Mouse (Mus musculus) hindlimb bud, embryonic 11.5 days (tissue): Measurements from ENCODE around the gene Pdgfa.

Source experiments
- DNase-seq: peaks from one replicate; pipeline ENCODE4 v3.0.0-alpha.2; 2012; ENCODE audit warnings: low read depth, low spot score; ENCODE audit errors: extremely low spot score

Gene Pdgfa

DNA sequence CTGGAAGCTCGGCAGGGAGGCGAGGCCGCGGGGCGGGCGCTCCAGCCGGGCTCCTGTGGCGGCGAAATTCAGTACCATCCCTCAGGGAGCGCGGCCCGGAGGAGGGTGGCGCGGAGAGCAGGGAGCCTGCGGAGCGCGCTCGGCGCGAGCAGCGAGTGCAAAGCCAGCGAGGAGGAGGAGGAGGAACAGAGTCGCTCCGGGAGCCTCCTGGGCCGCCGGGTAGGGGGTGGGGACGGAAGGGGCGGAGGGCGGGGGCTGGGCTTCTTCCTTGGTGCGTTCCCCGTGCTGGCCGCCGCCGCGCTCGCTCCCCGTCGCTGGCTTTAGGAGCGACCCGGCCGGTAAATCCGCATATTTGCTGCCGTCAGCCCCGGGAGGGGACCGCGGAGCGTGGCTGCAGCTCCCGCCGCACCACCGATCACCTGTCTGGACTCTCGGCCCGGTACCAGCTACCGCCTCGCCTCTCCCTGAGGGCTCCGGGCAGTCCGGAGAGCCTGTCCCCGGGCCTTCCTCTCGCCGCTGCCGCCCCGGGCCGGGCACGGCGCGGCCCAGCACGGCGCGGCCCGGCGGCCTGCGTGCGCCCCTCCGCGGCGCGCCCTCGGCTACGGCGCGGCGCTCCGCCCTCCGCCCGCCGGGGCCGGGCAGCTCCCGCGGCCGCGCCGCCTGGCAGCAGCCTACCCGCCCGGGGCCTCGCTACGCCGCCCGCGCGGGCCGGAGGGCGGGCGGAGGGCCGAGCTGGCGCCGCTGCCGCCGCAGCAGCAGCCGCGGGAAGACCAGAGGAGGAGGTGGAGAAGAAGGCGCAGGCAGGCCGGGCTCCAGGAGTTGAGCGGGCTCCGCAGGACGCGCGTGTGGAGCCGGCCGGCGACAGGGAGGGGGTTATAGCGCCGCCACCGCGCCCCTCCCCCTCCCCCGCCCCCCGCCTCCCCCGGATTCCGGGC, 2.1 kb downstream of the Pdgfa start:
- no peak for DNase-seq

DNA sequence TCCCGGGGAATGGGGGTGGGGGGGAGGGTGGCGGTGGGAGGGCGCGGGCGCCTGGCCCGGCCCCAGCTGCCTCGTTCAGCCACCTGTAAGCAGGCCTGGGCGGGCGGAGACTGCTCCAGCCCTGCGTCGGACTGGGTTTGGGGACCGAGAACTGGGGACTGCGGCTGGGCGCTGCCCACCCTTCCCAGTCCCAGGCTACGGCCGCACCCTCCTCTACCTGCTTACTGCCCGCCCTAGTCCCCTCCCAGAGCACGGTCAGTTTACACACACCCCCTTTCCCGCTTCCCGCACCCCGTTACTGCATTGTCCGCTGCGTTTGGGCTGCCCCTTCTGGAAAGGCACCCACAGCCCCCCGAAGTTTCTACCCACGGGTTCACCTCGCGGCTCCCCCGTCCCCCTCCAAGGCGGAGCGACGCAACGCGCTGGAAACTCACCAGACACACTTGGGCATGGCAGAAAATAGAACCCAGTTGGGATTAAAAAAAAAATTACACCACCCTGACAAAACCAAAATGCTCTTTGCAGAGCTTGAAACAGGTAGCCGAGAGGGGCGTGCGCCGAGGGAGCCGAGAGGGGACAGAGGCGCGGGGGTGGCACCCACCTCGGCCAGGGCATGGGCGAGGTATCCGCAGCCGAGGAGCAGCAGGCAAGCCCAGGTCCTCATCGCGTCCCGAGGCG, 2.9 kb downstream of the Pdgfa start:
- DNase-seq, result no peak

DNA sequence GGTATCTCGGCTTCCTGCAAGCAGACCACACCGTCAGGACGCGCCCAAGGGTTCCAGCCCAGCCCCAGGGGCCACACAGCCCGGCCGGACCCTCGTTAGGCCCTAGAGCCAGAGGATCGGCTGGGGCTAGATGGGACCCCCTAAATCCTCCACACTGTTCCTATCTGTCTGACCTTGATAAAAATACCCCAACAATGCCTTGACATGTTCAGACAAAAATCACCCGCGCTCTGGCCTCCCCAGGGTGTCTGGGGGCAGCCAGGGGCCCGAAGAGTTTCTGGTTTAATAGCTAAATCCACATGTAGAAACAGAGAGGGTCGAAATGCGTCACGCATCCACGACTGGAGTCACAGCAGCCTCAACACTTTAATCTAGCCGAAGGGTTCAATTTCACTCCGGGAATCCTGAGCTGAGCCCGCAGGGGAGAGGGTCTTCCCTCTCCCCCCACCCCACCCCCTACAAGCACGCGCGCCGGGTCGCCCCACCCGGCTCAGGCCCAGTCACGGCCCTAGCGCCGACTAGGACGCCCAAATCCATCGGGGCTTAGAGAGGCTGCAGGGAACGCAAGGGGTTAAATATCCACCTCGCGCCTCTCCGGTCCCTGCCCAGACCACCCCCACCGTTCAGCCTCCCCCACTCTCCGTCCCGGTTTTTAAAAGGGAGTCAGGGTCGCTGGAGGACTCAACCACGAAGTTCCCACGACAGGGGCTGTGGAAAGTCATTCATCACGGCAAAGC, 3.6 kb downstream of the Pdgfa start:
- no peak for DNase-seq

DNA sequence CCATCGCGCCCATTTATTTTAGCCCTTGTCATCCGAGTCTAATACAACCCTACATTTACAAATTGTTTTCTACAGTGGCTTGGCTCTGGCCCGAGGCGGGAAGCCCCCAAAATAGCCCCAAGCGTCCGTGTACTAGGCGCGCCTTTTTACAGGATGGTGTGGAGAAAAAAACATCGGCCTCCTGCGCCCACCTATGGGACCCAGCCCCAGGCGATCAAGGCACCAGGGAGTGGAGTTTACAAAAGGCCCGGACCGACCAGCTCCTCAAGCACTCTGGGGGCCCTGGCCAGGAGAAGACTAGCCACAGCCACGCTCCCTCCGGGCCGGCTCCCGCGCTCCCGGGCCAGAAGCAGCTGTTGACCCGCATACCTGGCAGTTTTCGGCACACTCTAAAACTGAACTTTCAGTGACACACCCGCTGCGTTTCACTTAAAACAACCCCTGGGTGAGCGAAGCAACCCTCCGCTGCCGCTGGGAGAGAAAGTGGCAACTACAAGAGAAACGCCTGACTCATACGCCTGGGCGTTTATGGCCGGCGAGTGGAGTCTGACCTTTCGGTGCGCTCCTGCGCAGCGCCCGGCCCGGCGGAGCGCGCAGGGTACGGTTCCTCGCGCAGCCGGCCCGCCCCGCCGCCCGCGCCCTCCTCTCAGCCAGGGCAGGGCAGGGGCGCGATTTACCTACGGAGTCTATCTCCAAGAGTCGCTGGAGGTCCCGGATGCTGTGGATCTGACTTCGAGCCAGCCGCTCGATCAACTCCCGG, 4.4 kb downstream of the Pdgfa start:
- DNase-seq, result no peak

DNA sequence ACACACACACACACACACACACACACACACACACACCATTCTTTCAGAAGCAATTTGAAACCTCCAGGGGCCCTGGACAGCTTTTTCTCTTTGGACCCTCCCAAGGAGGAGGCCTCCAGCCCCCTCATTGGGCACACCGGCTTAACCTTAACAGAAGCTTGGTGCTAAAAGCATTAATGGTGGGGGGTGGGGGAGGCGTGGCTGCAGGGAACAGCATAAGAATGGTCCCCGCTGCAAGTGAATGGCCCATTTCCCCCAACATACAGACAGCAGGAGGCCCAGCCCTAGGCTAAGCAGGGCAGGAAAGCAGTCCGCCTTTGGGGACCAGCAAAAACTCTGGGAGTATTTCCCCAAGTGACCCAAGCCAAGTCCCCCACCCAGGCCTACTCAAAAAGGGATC, 5.4 kb downstream of the Pdgfa start:
- no peak for DNase-seq

GRCm38 (mm10) chr5:138990659-138991380, 6.3 kb downstream of the Pdgfa start:
- DNase-seq, result no peak

DNA sequence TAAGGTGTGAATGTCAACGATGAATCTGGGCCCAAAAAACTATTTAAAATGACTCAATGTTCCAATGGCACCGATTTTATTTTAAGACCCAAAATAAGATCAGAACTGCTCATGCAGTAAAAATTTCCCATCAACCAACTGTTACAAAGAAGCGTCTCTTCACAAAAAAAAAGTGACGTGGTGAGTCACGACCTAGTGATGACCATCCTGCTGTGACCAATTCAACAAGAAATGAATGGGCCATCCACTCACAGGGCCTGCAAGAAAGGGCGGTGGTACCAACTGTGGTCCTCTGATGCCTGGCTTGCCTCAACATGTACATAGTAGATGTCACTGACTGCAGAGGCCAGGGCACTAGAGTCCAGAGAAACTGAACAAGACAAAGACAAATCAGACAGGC, 7.6 kb downstream of the Pdgfa start:
- no peak for DNase-seq

GRCm38 (mm10) chr5:138988764-138989163, 8.4 kb downstream of the Pdgfa start:
- DNase-seq, result no peak

GRCm38 (mm10) chr5:138987994-138988393, 9.2 kb downstream of the Pdgfa start:
- no peak for DNase-seq

DNA sequence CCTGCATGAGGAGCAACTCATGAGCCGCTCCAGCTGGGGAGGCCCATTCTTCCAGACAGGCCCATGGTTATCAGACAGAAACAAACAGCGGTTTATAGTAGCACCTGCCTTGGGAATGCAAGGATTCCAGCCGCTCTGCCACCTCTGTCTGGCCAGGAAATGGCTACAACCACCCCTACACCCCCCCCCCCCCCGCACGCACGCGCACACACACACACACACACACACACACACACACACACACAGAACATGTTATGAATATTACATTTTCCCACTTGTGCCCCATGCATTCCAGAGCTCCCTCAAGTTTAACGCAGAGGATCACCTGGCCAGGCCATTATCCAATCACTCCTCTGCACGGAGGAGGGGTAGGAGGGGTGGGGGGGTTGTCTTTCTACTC, 15.2 kb downstream of the Pdgfa start:
- no peak for DNase-seq

- no peak for DNase-seq
Measured at GRCm38 (mm10) chr5:138980608-138981007, 16.6 kb downstream of the Pdgfa start.

DNA sequence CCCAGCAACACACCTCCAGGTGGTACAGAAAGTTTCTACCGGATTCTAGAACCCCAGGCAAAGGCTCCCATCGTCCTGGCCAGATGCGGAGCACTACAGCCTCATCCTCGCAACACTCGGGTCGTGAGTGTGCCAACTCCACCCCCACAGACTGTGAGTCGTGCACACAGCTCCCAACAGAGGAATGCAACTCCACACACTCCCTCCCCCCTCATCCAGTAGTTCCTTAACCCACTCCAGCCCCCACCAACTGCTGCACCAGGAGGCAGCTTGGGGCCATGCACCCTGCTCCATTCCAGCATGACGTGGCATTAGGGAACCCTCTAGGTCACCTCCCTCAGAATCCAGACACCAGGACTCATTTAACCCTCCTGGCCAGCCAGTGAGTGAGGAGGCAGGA, 17.3 kb downstream of the Pdgfa start:
- DNase-seq, result no peak

DNA sequence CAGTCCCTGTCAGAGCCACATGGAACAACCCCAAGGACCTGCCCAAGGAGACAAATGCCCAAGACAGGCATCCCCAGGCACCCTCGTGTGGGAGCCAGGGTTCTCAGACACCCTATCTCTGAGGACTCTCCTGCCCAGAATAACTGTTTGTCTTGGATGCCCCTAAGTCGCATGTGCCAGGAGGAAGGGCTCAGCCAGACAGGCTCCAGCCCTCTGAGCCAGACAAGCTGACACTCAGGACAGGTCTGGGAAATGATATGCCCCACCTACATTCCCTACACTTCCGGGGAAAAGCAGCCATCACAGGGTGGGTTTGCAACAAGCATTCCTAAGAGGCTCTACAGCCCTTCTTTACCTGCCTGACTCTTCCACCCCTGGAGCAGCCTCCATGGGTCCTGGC, 19.4 kb downstream of the Pdgfa start:
- no peak for DNase-seq

- no peak for DNase-seq
Measured at GRCm38 (mm10) chr5:138974911-138975485, 22.2 kb downstream of the Pdgfa start.

DNA sequence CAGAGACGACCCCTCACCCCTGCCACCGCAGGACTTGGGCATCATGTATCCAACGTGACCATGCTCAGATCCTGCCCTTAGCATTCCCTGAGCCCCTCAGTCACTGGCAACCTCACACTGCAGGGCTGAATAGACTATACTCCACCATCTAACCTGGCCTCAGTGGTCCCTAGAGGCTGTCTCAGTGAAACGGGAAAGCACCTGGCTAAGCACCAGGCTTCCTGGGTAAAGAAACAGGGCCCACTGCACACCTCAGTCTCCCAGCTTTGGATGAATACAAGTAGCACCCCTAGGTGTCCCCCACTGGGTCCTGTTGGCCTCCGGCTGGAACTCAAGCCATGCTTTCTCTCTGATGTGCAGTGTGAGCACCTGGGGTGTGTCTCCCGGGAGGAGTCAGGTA, 23.7 kb downstream of the Pdgfa start:
- no peak for DNase-seq

GRCm38 (mm10) chr5:138971405-138971804, 25.8 kb downstream of the Pdgfa start:
- DNase-seq, result no peak

DNA sequence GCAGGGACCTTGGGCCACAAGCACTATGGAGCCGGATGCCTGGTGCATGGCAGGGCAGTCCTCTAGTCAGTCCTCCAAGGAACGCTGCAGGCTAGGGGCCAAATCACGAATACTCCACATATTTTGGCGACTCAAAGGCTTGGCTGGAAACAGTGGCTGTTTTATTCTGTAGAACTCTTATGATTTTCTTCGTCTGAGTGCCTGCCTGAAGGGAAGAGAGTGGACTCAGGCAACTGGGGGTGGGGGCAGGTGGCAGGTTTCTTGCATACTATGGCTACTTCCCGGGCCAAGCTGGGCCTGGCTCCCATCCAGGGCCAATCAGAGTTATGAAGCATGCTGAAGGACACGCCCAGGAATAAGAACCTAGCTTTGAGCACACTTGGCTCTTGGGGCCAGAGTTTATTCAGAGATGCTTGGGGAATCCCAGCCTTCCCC, 27.1 kb downstream of the Pdgfa start:
- DNase-seq, result no peak

- DNase-seq, result no peak
Measured at GRCm38 (mm10) chr5:138966033-138966724, 31.0 kb downstream of the Pdgfa start.

- DNase-seq, result no peak
Measured at GRCm38 (mm10) chr5:138965590-138965989, 31.6 kb downstream of the Pdgfa start.
